Mouse (Mus musculus) c-Kit-positive CD71-negative TER-119-negative erythroid progenitor cells, embryonic 14.5 days (primary cell): ENCODE data around the gene Fam181b.

ENCODE experiments used
- DNase-seq: peaks from one replicate; pipeline ENCODE4 v3.0.0-alpha.2; 2013; ENCODE audit warnings: low read depth

Gene Fam181b

GRCm38 (mm10) chr7:93079785-93080730, at the start of gene Fam181b:
Gene Fam181b (plus strand): TSS chr7:93079865.
- peak; percentile 55 for DNase-seq

- DNase-seq, result no peak
These were observed 41.7 kb upstream of the Fam181b start for GRCm38 (mm10) chr7:93037763-93038471.

- no peak for DNase-seq
These were observed 41.2 kb upstream of the Fam181b start for GRCm38 (mm10) chr7:93038472-93038828.

- DNase-seq, result no peak
These were observed 40.1 kb upstream of the Fam181b start for GRCm38 (mm10) chr7:93039542-93039941.

GRCm38 (mm10) chr7:93044359-93044758, 35.3 kb upstream of the Fam181b start:
- DNase-seq, result no peak

- no peak for DNase-seq
These were observed 34.9 kb upstream of the Fam181b start for GRCm38 (mm10) chr7:93044788-93045187.

GRCm38 (mm10) chr7:93060831-93061230, 18.8 kb upstream of the Fam181b start:
- no peak for DNase-seq

GRCm38 (mm10) chr7:93061747-93062146, 17.9 kb upstream of the Fam181b start:
- DNase-seq, result no peak

GRCm38 (mm10) chr7:93062189-93062588, 17.5 kb upstream of the Fam181b start:
- no peak for DNase-seq

- no peak for DNase-seq
These were observed 12.1 kb upstream of the Fam181b start for GRCm38 (mm10) chr7:93067464-93068015.

- DNase-seq, result no peak
These were observed 3.2 kb upstream of the Fam181b start for GRCm38 (mm10) chr7:93076435-93076960.

- no peak for DNase-seq
These were observed 263 bp upstream of the Fam181b start for GRCm38 (mm10) chr7:93079420-93079784.

GRCm38 (mm10) chr7:93080731-93081430, 1.2 kb downstream of the Fam181b start:
- no peak for DNase-seq

GRCm38 (mm10) chr7:93093371-93094058, 13.8 kb downstream of the Fam181b start:
- DNase-seq, result no peak

GRCm38 (mm10) chr7:93095511-93095910, 15.8 kb downstream of the Fam181b start:
- no peak for DNase-seq

- DNase-seq, result no peak
These were observed 25.2 kb downstream of the Fam181b start for GRCm38 (mm10) chr7:93104776-93105340.

GRCm38 (mm10) chr7:93110370-93110965, 30.8 kb downstream of the Fam181b start:
- no peak for DNase-seq

GRCm38 (mm10) chr7:93111056-93111455, 31.4 kb downstream of the Fam181b start:
- DNase-seq, result no peak

GRCm38 (mm10) chr7:93117561-93117960, 37.9 kb downstream of the Fam181b start:
- DNase-seq, result no peak

- DNase-seq, result no peak
These were observed 44.3 kb downstream of the Fam181b start for GRCm38 (mm10) chr7:93123936-93124335.
